Mouse (Mus musculus) heart, adult 2 months (tissue): ENCODE measurements around the gene Olfr533.

Experiments used
- CTCF ChIP-seq: fragments of 200-600 bp; IDR thresholded peaks from 2 replicates; pipeline ENCODE4 v1.8.1; 2022; ENCODE audit warnings: antibody characterized with exemption, mild to moderate bottlenecking, moderate library complexity
- EP300 ChIP-seq: fragments of 200-500 bp; IDR thresholded peaks from 2 replicates; pipeline ENCODE4 v1.6.1; 2011; ENCODE audit warnings: low read depth, low read length, control low read depth; ENCODE audit not compliant: insufficient read depth

DNA sequence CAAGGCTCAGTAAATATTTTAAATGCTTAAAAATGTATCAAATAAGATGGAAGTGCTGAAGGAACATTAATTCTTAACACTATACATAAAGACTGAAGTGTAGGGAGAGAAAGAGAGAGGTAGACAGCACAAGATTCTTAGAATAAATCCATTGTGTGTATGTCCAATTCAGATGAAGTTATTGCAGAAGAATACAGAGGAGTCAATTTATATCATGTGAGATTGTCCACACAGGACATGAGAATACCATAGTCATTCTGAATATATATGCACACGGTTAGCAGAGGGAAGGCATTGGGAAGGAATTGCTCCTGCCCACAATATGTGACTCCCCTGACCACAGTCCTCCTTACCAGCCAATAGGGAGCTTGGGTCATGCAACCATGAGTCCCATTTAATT lies 20.7 kb downstream of the Olfr533 start, which contains the start of gene Olfr535:
- TF ChIP-seq EP300 (no peak), CTCF (no peak)
